Mouse (Mus musculus) spleen, postnatal 14 days (tissue): ENCODE data around the gene Slc36a3.

Experiments used
- DNase-seq, 2 experiments: peaks; one replicate each; pipeline ENCODE4 v3.0.0; 2021 to 2022; ENCODE audit warnings: low spot score in 2 of 2

Slc36a3 gene

GRCm38 (mm10) chr11:55151608-55152007, at the start of gene Slc36a3:
Slc36a3 (minus strand) TSS chr11:55151708.
- no peak for DNase-seq

GRCm38 (mm10) chr11:55197740-55198510, 46.4 kb upstream of the Slc36a3 start:
- DNase-seq, result no peak

GRCm38 (mm10) chr11:55197086-55197485, 45.6 kb upstream of the Slc36a3 start:
- DNase-seq, result no peak

GRCm38 (mm10) chr11:55190216-55190615, 38.7 kb upstream of the Slc36a3 start:
- no peak for DNase-seq

GRCm38 (mm10) chr11:55187777-55188176, 36.3 kb upstream of the Slc36a3 start:
- DNase-seq, result no peak

- DNase-seq, result no peak
These were observed 35.8 kb upstream of the Slc36a3 start for GRCm38 (mm10) chr11:55187292-55187691.

- DNase-seq, result no peak
These were observed 33.3 kb upstream of the Slc36a3 start, which contains the start of gene Slc36a2 for GRCm38 (mm10) chr11:55184733-55185291. Slc36a2 (minus strand) TSS chr11:55185077.

GRCm38 (mm10) chr11:55184246-55184645, 32.7 kb upstream of the Slc36a3 start:
- DNase-seq, result no peak

- no peak for DNase-seq
These were observed 31.6 kb upstream of the Slc36a3 start for GRCm38 (mm10) chr11:55183124-55183523.

GRCm38 (mm10) chr11:55179856-55180255, 28.3 kb upstream of the Slc36a3 start:
- DNase-seq, result no peak

GRCm38 (mm10) chr11:55178830-55179229, 27.3 kb upstream of the Slc36a3 start:
- DNase-seq, result no peak

- no peak for DNase-seq
These were observed 19.0 kb upstream of the Slc36a3 start for GRCm38 (mm10) chr11:55170501-55170900.

- no peak for DNase-seq
These were observed 17.4 kb upstream of the Slc36a3 start for GRCm38 (mm10) chr11:55168914-55169313.

GRCm38 (mm10) chr11:55168504-55168903, 17.0 kb upstream of the Slc36a3 start:
- DNase-seq, result no peak

- DNase-seq, result no peak
These were observed 14.2 kb upstream of the Slc36a3 start for GRCm38 (mm10) chr11:55165748-55166147.

- DNase-seq, result peak in 1 of 2 experiments; percentile 36
These were observed 13.2 kb upstream of the Slc36a3 start for GRCm38 (mm10) chr11:55164723-55165122.

GRCm38 (mm10) chr11:55162670-55163069, 11.2 kb upstream of the Slc36a3 start:
- peak; percentile 25 to 48 for DNase-seq

GRCm38 (mm10) chr11:55158785-55159359, 7.4 kb upstream of the Slc36a3 start:
- DNase-seq, result peak; percentile 75 to 85

GRCm38 (mm10) chr11:55155070-55155421, 3.5 kb upstream of the Slc36a3 start:
- peak; percentile 12 to 33 for DNase-seq

- no peak for DNase-seq
These were observed 3.0 kb upstream of the Slc36a3 start for GRCm38 (mm10) chr11:55154398-55155069.

- no peak for DNase-seq
These were observed 3.0 kb downstream of the Slc36a3 start for GRCm38 (mm10) chr11:55148461-55148860.

- no peak for DNase-seq
These were observed 4.1 kb downstream of the Slc36a3 start for GRCm38 (mm10) chr11:55147423-55147822.
